ENCODE assay signal across 27 mouse cellular contexts in genomic region chr5:126890710-126891109, GRCm38 (mm10).
DNase-seq lines count a peak whose midpoint lies in the region; ATAC-seq lines count a peak whose summit lies in the region.
"Had no signal": no experiment of that assay in that cellular context is flagged by ENCODE, and none has a peak within 500 bp of the region (broad histone marks: within the 10 kb centered on the region; RNA-seq: fewer than 3 reads in every experiment).

No protein-coding gene starts in this region.

- intact Hi-C loops in heart, postnatal 25 days (cut with DNase I): no loop called here
- intact Hi-C loops in heart, postnatal 10 days (cut with DNase I): no loop called here

- peak; percentile 5 for DNase-seq in heart, adult 18-20 months
- no peak for DNase-seq in heart, postnatal 25 days (ENCODE audit: low spot score)
- no peak for DNase-seq in heart, adult 9 months (ENCODE audit: low spot score in 2 of 2)
- DNase-seq in brain, adult 2 months (ENCODE audit: low read depth, low spot score): peak; percentile 30
- DNase-seq in heart, postnatal 10 days: peak; percentile 21 to 31
- no peak for DNase-seq in urinary bladder, adult 2 months (ENCODE audit: low spot score)
- DNase-seq: adrenal gland, postnatal 14 days; cerebellum, adult 11-12 months; cerebellum, adult 9-11 months; embryo, embryonic 11 days; gastrocnemius, postnatal 25 days; kidney, adult 9 months; kidney, postnatal 10 days; midbrain, embryonic 14.5 days; retina, postnatal 1 day; right cerebral cortex, postnatal 14 days had no signal

- no peaks in the 10 kb centered on the region for H3K27me3 ChIP-seq in heart, embryonic 16.5 days (ENCODE audit: control insufficient read depth, insufficient read depth, low read length)
- H3K27me3 ChIP-seq: embryonic facial prominence, embryonic 13.5 days; forebrain, embryonic 13.5 days; limb, embryonic 13.5 days; stomach, embryonic 15.5 days had no signal

- H3K9ac ChIP-seq in heart, embryonic 16.5 days (ENCODE audit: low read length): no peak overlapping the region
- H3K9ac ChIP-seq: embryonic facial prominence, embryonic 13.5 days; forebrain, embryonic 13.5 days; limb, embryonic 13.5 days; stomach, embryonic 15.5 days had no signal

- peaks cover 10% of the 10 kb centered on the region for H3K4me1 ChIP-seq in heart, embryonic 16.5 days (ENCODE audit: control insufficient read depth, insufficient read depth, low read length)
- H3K4me1 ChIP-seq: embryonic facial prominence, embryonic 13.5 days; forebrain, embryonic 13.5 days; stomach, embryonic 15.5 days had no signal

- peak overlapping the region; percentile 78 for H3K27ac ChIP-seq in heart, embryonic 16.5 days (ENCODE audit: low read length)
- H3K27ac ChIP-seq: embryonic facial prominence, embryonic 13.5 days; forebrain, embryonic 13.5 days; heart, adult 2 months; limb, embryonic 13.5 days; stomach, embryonic 15.5 days had no signal

- no peak overlapping the region for H3K4me3 ChIP-seq in heart, embryonic 16.5 days (ENCODE audit: low read length)
- H3K4me3 ChIP-seq: embryonic facial prominence, embryonic 13.5 days; erythroblast, embryonic 14.5 days; forebrain, embryonic 13.5 days; heart, adult 2 months; limb, embryonic 13.5 days; stomach, embryonic 15.5 days had no signal

- 38% methylated on average over 1 of the region's 1 CpGs for WGBS in heart, embryonic 16.5 days

- no peaks in the 10 kb centered on the region for H3K36me3 ChIP-seq in heart, embryonic 16.5 days (ENCODE audit: control insufficient read depth, insufficient read depth)
- H3K36me3 ChIP-seq: embryonic facial prominence, embryonic 13.5 days; limb, embryonic 13.5 days; stomach, embryonic 15.5 days had no signal

- peak overlapping the region; percentile 21; the same call in 1 of the 2 replicates for H3K4me2 ChIP-seq in heart, embryonic 16.5 days (ENCODE audit: low read depth, low read length)
- H3K4me2 ChIP-seq: embryonic facial prominence, embryonic 13.5 days; forebrain, embryonic 13.5 days; limb, embryonic 13.5 days; liver, embryonic 11.5 days; stomach, embryonic 15.5 days had no signal

- peaks cover 7% of the 10 kb centered on the region; the same call in 1 of the 2 replicates for H3K9me3 ChIP-seq in heart, embryonic 16.5 days (replicated peaks; ENCODE audit: control insufficient read depth, low read length)
- H3K9me3 ChIP-seq: forebrain, embryonic 13.5 days; stomach, embryonic 15.5 days had no signal

- peak; percentile 72 for ATAC-seq in heart, embryonic 16.5 days (replicated peaks; ENCODE audit: extremely low read depth, insufficient read depth, low FRiP score)
- ATAC-seq: CD4-positive, CD25-positive, alpha-beta regulatory T cell, adult 4 months; forebrain, embryonic 13.5 days; intestine, embryonic 16.5 days; lung, postnatal 0 days had no signal

Comparison
In these comparisons a context has a peak if more than half of its experiments do, and no peak if none do; other contexts are left out.
1. DNase-seq: peak in heart, adult 18-20 months (2 of 2), brain, adult 2 months (single experiment) and heart, postnatal 10 days (2 of 2); none in heart, postnatal 25 days (single experiment), heart, adult 9 months (0 of 2) and urinary bladder, adult 2 months (single experiment).